Mouse (Mus musculus) embryonic facial prominence, embryonic 13.5 days (tissue): ENCODE data around the gene Gca. TPM values are rescaled to one million over a fixed set of nuclear protein-coding genes. Genes with fewer than 3 reads are reported as not detected.
"Not testable (repeated sequence)": the region's sequence is repeated elsewhere in the genome, so short reads cannot be mapped to it uniquely, and the experiment has no call there.

ENCODE experiments used
- ATAC-seq: fragments of 200-750 bp; cut with Nextera tagmentation; 2 replicates; pipeline ENCODE4 v1.8.0; 2017; ENCODE audit warnings: low read depth; ENCODE audit not compliant: insufficient number of reproducible peaks, insufficient read depth, low FRiP score, low TSS enrichment
- H3K27ac ChIP-seq: fragments of 300-500 bp; sonication (generic); 2 replicates; pipeline ENCODE4 v1.5.1; 2015; ENCODE audit warnings: moderate library complexity, mild to moderate bottlenecking, inconsistent platforms
- H3K27me3 ChIP-seq: fragments of 300-500 bp; sonication (generic); 2 replicates; pipeline ENCODE4 v1.6.1; 2015; ENCODE audit warnings: mild to moderate bottlenecking, inconsistent platforms
- H3K36me3 ChIP-seq: fragments of 300-500 bp; sonication (generic); 2 replicates; pipeline ENCODE4 v1.6.1; 2015; ENCODE audit warnings: mild to moderate bottlenecking, inconsistent platforms
- H3K4me1 ChIP-seq: fragments of 300-500 bp; sonication (generic); 2 replicates; pipeline ENCODE4 v1.6.1; 2015; ENCODE audit warnings: inconsistent platforms
- H3K4me2 ChIP-seq: fragments of 300-500 bp; sonication (generic); 2 replicates; pipeline ENCODE4 v1.6.1; 2015; ENCODE audit warnings: moderate library complexity, mild to moderate bottlenecking, inconsistent platforms
- H3K4me3 ChIP-seq: fragments of 300-500 bp; sonication (generic); 2 replicates; pipeline ENCODE4 v1.5.1; 2015; ENCODE audit warnings: mild to moderate bottlenecking, inconsistent platforms
- H3K9ac ChIP-seq: fragments of 300-500 bp; sonication (generic); 2 replicates; pipeline ENCODE4 v1.6.1; 2015; ENCODE audit warnings: mild to moderate bottlenecking, inconsistent platforms
- H3K9me3 ChIP-seq: fragments of 300-500 bp; sonication (generic); 2 replicates; pipeline ENCODE4 v1.6.1; 2016; ENCODE audit warnings: inconsistent platforms
- WGBS: fragments of 180-500 bp; shearing (Covaris S2); methylation state at CpG from one replicate; pipeline ENCODE4 v1.1.7; 2015; ENCODE audit warnings: mixed read lengths; 5-methylcytosine and 5-hydroxymethylcytosine counted together
- polyA plus RNA-seq: library from polyadenylated mRNA; unstranded; fragments of >200 nt; fragmentation: Nextera tagmentation; extraction: Ambion mirVana; gene quantifications from 2 replicates; pipeline ENCODE4 v1.2.1, GENCODE M21; 2015

The Gca gene
- polyA plus RNA-seq, 1 experiment from 2014 or later = 1.9 TPM

DNA sequence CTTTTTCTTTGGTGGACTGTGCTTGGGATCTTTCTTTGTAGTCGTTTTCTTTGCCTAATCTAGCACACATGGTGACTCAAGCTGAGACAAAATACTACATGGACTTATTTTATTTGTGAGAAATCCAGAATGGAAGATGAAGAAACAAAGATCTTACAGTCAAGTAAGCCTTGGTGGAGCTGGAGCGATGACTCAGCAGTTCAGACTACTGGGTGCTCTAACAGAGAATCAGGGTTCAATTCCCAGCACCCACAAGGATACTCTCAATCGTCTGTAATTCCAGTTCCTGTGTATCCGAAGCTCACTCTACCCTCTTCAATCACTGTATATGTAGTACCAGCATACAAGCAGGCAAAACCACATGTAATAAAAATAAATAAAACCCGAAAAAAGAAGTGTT is 6.2 kb downstream of the Gca start:
- Histone ChIP-seq H3K36me3 (no peaks in the 10 kb centered on the region), H3K4me2 (no peak overlapping the region), H3K9ac (no peak overlapping the region), H3K9me3 (no peaks in the 10 kb centered on the region), H3K4me1 (no peaks in the 10 kb centered on the region), H3K27ac (no peak overlapping the region), H3K27me3 (peaks cover 3% of the 10 kb centered on the region), H3K4me3 (no peak overlapping the region)
- 84% methylated on average over 5 of the region's 5 CpGs for WGBS
- ATAC-seq = no peak

DNA sequence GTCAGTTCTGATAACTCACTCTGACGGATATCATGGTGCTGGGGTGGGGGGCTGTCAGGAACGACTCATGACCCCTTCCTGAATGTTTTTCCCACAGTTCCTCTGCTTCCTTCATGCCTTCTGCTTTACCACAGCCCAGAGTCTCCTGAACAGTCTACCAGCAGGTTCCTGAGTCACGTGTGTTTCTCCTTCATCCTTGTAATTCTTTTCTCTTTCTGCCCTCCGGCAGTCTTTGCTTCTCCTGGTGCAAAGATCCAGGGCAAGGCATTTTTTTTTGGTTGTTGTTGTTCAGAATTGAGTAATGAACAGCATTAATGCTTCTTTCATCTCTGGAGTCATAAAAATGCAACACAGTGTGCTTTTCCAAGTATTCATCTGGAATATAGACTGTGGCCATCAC is 6.7 kb downstream of the Gca start:
- 71% methylated on average over 4 of the region's 4 CpGs for WGBS
- Histone ChIP-seq H3K4me3 (no peak overlapping the region), H3K36me3 (no peaks in the 10 kb centered on the region), H3K9me3 (no peaks in the 10 kb centered on the region), H3K27me3 (no peaks in the 10 kb centered on the region), H3K4me1 (no peaks in the 10 kb centered on the region), H3K4me2 (no peak overlapping the region), H3K9ac (no peak overlapping the region), H3K27ac (no peak overlapping the region)
- ATAC-seq = no peak

DNA sequence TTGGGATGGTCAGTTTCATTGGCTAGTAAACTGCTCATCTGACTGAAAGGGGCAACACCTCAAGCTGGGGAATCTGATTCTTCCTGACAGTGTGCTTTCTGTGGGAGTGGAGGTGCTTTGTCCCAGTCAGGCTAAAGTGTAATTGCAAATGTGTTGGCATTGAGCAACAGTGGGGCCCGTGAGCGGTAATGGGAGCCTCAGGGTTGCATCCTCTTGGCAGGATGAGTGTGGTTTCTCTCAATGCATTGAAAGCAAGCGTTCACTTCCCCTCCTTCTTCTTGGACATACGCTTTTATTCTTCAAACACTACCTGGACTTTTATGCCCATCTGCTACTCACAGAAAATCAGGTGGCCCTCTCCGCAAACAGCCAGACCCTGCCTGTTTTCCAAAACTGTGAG is 8.7 kb downstream of the Gca start:
- Histone ChIP-seq H3K27me3 (no peaks in the 10 kb centered on the region), H3K4me3 (no peak overlapping the region), H3K9ac (no peak overlapping the region), H3K27ac (no peak overlapping the region), H3K36me3 (no peaks in the 10 kb centered on the region), H3K4me2 (no peak overlapping the region), H3K4me1 (no peaks in the 10 kb centered on the region), H3K9me3 (no peaks in the 10 kb centered on the region)
- WGBS = 86% methylated on average over 5 of the region's 5 CpGs
- ATAC-seq = no peak

DNA sequence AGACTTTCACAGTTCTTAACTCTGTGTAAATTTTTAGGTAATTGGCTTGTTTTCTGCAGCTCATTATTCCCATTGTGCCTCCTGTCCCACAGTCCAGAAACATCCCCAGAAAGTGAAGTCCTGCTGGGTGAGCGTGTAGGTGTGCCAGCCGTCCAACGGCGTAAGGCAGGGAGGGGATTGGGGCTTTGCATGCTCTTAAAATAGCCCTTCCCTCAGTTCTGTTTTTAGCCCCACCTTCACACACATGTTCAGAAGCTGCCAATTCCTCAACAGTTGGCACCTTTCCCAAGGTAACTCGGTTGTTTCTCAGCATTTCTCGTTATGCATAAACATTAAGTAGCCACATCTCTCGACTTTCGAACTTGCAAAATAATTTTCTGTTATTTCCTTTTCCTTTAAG is 17.6 kb downstream of the Gca start:
- 80% methylated on average over 8 of the region's 8 CpGs for WGBS
- Histone ChIP-seq H3K4me2 (no peak overlapping the region), H3K9me3 (no peaks in the 10 kb centered on the region), H3K9ac (no peak overlapping the region), H3K27ac (no peak overlapping the region), H3K4me3 (no peak overlapping the region), H3K27me3 (no peaks in the 10 kb centered on the region), H3K36me3 (no peaks in the 10 kb centered on the region), H3K4me1 (no peaks in the 10 kb centered on the region)
- ATAC-seq = peak; percentile 52; the same call in 1 of the 2 replicates

DNA sequence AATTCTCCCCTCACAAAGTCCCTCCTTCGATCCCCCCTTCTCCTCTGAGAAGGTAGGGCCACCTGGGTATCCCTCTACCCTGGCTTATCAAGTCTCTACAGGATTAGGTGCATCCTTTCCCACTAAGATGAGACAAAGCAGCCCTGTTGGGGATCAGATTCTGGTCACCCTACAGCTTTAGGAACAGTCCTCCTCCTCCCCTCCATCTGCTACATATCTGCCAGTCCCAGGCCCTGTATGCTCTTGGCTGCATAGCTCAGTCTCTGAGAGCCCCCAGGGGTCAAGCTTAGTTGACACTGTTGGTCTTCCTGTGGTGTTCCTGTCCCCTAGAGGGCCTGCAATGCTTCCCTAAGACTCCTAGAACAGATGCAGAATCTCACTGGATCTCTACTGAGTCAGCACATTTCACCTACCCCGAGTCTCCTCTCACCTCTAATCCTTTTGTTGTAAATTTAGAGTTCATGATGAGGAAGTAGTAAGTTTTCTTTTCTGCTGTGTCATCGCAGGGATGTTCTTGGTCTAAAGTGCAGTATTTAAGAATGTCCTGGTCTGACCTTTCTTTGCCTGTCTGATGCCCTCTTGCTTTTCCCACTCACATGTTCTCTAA is 21.0 kb downstream of the Gca start:
- no peaks in the 10 kb centered on the region for H3K4me1 ChIP-seq
- no peak overlapping the region for H3K4me3 ChIP-seq
- no peaks in the 10 kb centered on the region for H3K36me3 ChIP-seq
- WGBS = 58% methylated on average over 3 of the region's 3 CpGs
- no peaks in the 10 kb centered on the region for H3K27me3 ChIP-seq
- ATAC-seq = no peak
- H3K9ac ChIP-seq = no peak overlapping the region
- H3K27ac ChIP-seq = no peak overlapping the region
- no peak overlapping the region for H3K4me2 ChIP-seq
- no peaks in the 10 kb centered on the region for H3K9me3 ChIP-seq

DNA sequence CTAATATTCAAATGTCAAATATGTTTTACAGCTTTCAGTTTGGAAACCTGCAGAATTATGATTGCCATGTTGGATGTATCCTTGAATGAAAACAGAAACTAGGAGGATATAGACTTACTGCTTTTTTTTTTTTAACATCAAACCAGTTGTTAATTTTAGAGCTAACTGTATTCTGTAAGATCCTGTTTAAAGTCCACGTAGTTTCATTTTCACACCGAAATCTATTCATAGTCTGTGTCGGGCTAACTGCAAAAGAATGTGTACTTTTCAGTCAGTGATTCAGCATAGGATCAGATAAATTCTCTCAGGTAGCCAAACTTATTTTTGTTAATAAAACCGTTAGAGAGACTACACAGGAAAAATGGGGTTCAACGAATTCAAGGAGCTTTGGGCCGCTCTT is 21.8 kb downstream of the Gca start:
- Histone ChIP-seq H3K27me3 (no peaks in the 10 kb centered on the region), H3K9me3 (no peaks in the 10 kb centered on the region), H3K9ac (no peak overlapping the region), H3K27ac (no peak overlapping the region), H3K4me1 (no peaks in the 10 kb centered on the region), H3K4me3 (no peak overlapping the region), H3K36me3 (no peaks in the 10 kb centered on the region), H3K4me2 (no peak overlapping the region)
- ATAC-seq = no peak
- whole genome bisulfite sequencing = 87% methylated on average over 6 of the region's 6 CpGs

DNA sequence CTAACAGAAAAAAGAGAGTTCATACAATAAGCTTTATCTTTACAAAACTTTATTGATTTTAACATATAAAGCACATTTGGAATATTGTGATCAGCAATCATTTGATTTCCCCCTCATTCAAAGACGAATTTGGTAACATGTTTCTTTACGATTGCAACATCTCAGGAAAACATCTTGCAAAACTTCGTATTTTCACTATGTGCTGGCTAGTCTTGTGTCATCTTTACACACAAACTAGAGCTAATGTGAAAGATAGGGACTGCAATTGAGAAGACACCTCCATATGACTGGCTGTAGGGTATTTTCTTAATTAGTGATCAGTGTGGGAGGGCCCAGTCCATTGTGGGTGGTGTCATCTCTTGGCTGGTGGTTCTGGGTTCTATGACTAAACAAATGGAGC is 42.2 kb downstream of the Gca start:
- no peak overlapping the region for H3K27ac ChIP-seq
- H3K27me3 ChIP-seq = no peaks in the 10 kb centered on the region
- WGBS = 90% methylated on average over 3 of the region's 3 CpGs
- H3K36me3 ChIP-seq = no peaks in the 10 kb centered on the region
- H3K9ac ChIP-seq = no peak overlapping the region
- no peak overlapping the region for H3K4me3 ChIP-seq
- H3K4me1 ChIP-seq = no peaks in the 10 kb centered on the region
- no peak for ATAC-seq
- H3K4me2 ChIP-seq = no peak overlapping the region
- H3K9me3 ChIP-seq = no peaks in the 10 kb centered on the region

- Histone ChIP-seq H3K9me3 (no peaks in the 10 kb centered on the region), H3K4me1 (no peaks in the 10 kb centered on the region), H3K4me2 (no peak overlapping the region), H3K9ac (no peak overlapping the region), H3K4me3 (no peak overlapping the region), H3K27ac (no peak overlapping the region), H3K36me3 (no peaks in the 10 kb centered on the region), H3K27me3 (no peaks in the 10 kb centered on the region)
- ATAC-seq = no peak
- WGBS = 77% methylated on average over 1 of the region's 1 CpGs
These were observed 45.5 kb downstream of the Gca start for GRCm38 (mm10) chr2:62709633-62710032.

DNA sequence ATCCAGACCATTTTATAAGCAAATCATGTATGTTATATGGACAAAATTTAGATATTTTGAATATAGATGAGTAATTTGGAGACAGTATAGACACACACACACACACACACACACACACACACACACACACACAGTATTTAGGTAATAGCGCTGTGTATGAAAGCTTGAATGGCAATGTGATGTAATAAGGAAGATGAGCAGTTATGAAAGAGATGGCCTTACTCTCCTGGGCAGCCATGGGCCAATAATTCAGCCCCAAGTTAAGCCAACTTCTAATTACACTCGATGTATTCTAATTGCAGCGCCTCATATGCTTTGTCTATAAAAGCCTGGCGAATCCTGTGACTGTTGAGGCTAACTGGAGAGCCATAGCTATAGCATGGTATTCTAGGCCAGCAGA is 50.3 kb downstream of the Gca start:
- not testable (repeated sequence) for H3K27ac ChIP-seq, H3K4me1 ChIP-seq, H3K27me3 ChIP-seq, H3K9ac ChIP-seq, H3K4me2 ChIP-seq, H3K4me3 ChIP-seq, H3K9me3 ChIP-seq, ATAC-seq, H3K36me3 ChIP-seq
- WGBS = 94% methylated on average over 4 of the region's 4 CpGs

DNA sequence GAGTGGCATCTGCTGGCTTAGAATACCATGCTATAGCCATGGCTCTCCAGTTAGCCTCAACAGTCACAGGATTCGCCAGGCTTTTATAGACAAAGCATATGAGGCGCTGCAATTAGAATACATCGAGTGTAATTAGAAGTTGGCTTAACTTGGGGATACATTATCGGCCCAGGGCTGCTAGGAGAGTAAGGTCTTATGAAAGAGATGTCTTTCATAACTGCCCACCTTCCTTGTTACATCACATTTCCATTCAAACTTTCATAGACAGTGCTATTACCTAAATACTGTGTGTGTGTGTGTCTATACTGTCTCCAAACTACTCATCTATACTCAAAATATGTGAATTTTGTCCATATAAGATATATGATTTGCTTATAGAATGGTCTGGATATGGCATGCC is 51.2 kb downstream of the Gca start:
- ATAC-seq = no peak
- H3K27me3 ChIP-seq = no peaks in the 10 kb centered on the region
- H3K4me1 ChIP-seq = no peaks in the 10 kb centered on the region
- H3K36me3 ChIP-seq = no peaks in the 10 kb centered on the region
- H3K4me3 ChIP-seq = no peak overlapping the region
- H3K9me3 ChIP-seq = no peaks in the 10 kb centered on the region
- no peak overlapping the region for H3K27ac ChIP-seq
- H3K9ac ChIP-seq = no peak overlapping the region
- whole genome bisulfite sequencing = 87% methylated on average over 4 of the region's 4 CpGs
- no peak overlapping the region for H3K4me2 ChIP-seq

- 77% methylated on average over 6 of the region's 6 CpGs for WGBS
- H3K4me2 ChIP-seq = no peak overlapping the region
- no peaks in the 10 kb centered on the region for H3K36me3 ChIP-seq
- ATAC-seq = no peak
- no peaks in the 10 kb centered on the region for H3K4me1 ChIP-seq
- H3K9me3 ChIP-seq = no peaks in the 10 kb centered on the region
- H3K27me3 ChIP-seq = no peaks in the 10 kb centered on the region
- H3K9ac ChIP-seq = no peak overlapping the region
- no peak overlapping the region for H3K4me3 ChIP-seq
- no peak overlapping the region for H3K27ac ChIP-seq
These were observed 53.2 kb downstream of the Gca start for GRCm38 (mm10) chr2:62717270-62717669.

DNA sequence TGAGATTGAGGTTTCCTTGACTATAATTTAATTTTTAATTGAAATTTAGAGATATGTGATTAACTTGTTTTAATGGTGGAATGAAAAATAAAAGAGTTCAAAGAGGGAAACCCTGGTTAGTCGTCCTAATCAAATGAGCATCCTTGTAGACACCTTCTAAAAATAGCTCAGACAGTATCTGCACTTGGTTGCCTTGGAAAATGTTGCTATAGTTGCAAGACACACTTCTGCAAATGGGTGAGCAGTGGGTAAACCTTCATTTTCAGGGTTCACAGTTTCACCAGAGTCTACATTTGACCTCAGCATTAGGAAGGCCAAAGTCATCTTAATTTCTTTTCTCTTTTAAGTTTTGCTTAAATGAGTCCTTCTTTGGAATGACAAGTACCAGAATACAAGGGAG is 54.3 kb downstream of the Gca start:
- Histone ChIP-seq H3K27ac (no peak overlapping the region), H3K27me3 (no peaks in the 10 kb centered on the region), H3K9ac (no peak overlapping the region), H3K4me3 (no peak overlapping the region), H3K9me3 (no peaks in the 10 kb centered on the region), H3K4me1 (no peaks in the 10 kb centered on the region), H3K36me3 (no peaks in the 10 kb centered on the region), H3K4me2 (no peak overlapping the region)
- ATAC-seq = no peak
- 43% methylated on average over 1 of the region's 1 CpGs for WGBS

- no peaks in the 10 kb centered on the region for H3K4me1 ChIP-seq
- no peak overlapping the region for H3K27ac ChIP-seq
- no peaks in the 10 kb centered on the region for H3K27me3 ChIP-seq
- no peaks in the 10 kb centered on the region for H3K9me3 ChIP-seq
- ATAC-seq = no peak
- 44% methylated on average over 1 of the region's 1 CpGs for WGBS
- no peak overlapping the region for H3K4me3 ChIP-seq
- H3K9ac ChIP-seq = no peak overlapping the region
- no peaks in the 10 kb centered on the region for H3K36me3 ChIP-seq
- H3K4me2 ChIP-seq = no peak overlapping the region
These were observed 61.9 kb downstream of the Gca start for GRCm38 (mm10) chr2:62725946-62726345.
